Mouse (Mus musculus): ENCODE measurements around the gene Macf1.

The Macf1 gene

DNA sequence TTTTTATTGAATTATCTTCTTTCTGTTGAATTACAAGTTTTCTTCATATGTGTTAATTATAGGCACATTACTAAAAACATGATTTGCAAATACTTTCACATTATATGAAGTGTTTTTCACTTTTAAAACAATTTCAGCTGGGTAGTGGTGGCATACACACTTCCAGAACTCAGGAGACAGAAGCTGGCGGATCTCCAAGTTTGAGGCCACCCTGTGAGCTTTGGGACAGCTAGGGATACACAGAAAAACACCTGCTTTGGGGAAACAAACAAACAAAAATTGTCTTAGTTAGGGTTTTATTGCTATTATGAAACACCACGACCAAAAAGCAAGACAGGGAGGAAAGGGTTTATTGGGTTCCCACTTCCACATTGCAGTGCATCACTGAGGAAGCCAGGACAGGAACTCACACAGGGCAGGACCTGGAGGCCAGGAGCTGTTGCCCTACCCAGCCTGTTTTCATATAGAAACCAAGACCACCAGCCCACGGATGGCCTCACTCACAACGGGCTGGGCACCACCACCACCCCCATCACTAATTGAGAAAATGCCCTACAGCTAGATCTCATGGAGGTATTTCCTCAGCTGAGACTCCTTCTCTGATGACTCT is 93.0 kb downstream of the Macf1 start:
- no peak for DNase-seq

DNA sequence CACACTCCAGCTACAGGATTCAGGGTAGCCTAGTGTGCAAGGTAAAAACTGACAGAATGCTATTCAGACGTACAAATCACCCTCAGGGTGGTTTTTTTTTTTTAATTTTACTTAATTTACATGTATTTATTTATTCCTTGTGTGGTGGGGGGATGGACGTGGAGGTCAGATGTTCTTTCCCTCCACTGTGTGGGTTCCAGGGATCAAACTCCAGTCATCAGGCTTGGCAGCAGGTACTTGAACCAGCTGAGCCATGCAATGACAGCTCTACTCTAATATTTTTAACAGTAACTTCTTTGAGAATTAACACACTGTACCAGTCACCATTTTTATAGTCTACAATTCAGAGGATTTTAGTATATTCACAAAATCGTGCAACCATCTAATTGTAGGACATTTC is 94.7 kb downstream of the Macf1 start:
- no peak for DNase-seq

DNA sequence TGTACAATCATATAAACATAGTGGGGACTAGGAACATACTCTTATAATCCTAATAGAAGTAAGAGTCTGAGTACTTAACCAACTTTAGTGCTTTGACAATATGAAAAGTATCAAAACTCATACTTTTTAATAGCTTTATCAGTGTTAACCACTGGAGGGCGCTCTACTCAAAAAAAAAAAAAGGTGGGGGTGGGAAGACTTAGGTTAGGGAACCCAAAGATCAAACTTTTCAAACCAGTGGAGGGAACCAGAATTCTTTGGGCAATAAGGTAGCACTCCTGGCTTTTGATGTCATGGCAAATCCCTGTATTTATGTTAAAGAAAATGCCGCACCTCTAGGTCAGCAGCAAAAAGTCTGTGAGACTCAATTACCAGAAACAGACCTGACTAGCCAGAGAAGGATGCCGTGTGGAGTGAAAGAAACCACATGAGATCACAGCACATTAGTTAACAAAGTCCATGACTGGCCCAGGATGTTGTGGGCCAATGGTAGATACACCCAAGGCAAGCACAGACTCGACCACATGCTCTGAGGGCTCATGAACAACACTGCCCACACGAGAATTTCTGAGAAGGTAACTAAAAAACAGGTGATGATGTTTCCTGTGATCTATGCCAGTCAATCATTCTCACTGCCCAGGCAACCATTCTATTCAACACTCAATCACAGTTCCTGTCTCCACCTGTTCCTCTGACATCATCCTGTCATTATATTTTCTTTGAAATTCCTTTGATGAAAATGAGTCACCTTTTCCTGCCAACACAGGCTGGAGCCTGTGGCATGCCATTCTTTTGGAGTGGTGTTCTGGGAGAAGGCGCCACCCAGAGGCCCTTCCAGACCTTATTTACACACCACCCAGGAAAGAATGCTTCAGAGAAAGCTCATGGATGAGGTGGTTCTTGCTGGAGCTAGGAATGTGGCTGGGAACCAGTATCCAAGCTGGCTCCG is 95.5 kb downstream of the Macf1 start:
- no peak for DNase-seq

DNA sequence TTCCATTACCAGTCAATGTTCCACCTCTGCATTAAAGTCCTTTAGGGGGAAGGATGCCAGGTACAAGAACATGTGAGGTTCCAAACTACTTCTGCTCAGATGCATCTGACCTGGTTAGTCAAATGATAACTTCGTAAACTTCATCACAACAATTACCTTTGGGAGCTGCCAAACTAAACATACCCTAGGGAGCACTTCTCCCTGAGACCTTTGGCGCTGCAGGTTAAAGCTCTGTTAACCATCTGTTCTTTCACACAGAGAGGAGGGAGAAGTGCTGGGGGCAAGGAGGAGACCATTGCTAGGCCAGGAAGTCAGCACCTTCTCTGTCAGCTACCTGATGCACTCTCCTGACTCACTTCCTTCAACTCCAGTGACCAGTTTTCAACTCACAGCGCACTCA is 96.5 kb downstream of the Macf1 start:
- no peak for DNase-seq

DNA sequence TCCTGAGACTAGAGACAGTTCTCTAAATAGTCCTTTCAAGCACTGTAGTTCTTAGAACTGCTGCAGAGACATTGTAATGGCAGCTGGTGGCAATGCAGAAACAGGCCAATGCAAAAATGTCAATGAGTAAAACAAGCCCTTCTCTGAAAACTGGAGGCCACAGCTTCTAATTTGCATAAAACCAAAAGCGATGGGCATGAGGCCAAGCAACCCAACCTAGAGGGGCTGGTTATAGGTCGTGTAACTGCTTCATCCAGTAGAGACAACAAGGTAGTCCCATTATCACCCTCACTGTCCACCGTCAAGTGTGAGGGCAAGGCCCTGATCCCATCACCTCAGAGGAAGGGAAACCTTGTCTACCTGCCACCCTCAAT is 99.5 kb downstream of the Macf1 start:
- no peak for DNase-seq

DNA sequence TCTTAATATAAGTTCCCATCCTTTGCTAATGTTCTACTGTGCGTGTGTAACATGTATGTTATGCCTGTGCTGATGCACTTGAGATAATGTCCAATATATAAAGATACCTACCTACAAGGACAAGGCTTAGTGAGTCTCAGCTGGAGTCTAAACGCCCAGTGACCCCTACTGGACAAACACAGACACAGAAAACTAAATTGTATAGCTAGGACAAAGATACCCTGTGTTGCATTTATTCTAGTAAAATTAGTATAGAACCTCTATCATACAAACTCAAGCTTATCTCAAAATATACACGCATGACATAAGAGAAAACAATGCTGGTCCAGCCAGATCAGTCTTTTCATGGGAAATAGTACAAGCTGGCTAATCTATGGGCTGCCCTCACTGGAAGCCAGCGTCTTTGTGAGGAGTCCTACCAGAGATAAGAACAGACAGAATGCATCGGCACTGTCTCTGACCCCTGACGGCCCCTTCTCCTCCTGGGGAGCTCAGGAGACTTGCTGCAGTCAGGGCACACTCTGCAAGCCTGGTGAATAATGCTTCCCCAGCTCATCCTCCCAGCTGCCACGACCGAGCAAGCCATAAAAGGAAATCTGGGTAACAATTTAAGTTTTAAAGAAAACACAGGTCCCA is 100.0 kb downstream of the Macf1 start:
- DNase-seq = peak; percentile 54

DNA sequence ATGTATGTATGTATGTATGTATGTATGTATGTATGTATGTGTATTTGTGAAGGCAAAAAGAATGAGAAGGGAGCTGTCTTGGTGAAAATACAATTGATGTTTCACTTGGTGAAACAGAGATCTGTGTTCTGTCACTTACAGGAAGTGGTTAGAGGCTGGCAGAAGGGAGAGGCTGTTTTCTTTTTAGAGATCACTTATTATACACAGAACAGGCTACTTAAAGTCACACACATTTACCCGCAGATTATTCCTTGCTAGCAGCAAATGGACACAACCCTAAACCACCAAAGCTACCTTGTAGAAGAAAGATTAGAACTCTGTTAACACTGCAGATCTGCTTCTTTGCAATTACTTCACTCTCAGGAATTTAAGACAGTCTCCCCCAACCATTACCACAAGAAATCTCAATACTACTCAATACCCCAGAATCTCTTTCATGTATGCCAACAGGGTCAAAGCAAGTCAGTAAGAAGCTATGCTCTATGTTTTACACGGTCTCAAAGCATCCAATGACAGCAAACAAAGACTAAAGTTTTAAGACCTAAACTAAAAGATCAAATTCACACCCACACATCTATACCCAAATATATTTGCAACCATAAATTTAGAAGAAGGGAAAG is 106.6 kb downstream of the Macf1 start:
- DNase-seq = peak; percentile 29

DNA sequence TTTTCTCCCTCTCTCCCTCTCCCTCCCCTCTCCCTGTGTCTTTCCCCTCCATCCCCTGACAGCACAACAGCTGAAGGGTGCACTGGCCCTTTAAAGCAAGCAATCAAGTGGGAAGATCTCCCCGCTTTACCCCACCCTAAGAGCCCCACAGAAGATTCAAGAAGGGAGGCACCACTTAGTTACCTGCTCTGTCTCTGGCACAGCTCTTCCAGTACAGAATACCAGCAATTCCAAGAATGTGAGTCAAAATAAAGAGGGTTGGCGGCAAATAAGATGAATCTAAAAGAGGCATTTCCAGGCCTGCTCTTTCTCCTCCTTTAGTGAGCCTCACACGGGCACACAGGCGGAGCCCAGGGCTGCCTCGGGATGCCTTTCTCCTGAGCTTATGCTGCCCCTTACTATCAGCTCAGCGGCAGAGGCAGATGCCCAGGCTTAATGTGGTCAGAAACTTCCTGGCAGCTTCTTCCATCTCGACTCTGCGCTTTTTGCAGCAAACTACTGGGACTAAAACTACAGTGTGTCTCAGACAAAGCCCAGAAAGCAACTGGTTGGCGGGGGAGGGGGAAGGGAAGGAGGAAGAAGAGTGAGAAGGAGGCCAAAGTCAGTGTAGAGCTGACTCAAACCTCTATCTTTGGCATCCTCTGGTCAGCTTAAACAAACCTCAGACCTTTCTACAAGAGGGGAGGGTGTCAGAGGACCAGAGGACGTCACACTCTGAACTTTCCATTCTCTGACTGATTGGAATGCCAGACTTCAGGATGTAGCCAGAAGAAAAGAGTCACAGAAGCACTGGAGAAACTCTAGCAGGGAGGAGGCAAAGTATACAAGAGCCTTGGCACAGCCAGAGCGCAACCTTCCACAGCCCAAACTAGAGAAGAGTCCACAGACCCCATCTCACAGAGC is 111.5 kb downstream of the Macf1 start:
- DNase-seq = peak; percentile 74

DNA sequence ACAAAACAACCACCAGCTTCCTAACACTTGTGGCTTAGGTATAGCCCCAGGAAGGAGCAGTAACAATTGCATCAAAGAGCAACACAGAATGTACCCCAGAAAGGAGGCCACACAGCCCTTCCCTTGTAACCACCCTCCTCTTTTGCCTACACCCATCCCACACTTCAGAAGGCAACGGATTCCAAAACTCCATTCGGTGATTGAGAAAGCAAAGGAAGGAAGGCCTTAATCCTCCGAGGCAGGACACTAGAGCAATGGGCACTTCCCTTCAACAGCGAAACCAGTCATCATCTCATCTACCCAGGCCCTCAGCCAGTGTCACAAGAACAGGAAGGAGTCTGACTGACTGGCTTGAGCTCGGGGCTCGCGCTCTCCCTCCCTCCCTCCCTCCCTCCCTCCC is 112.3 kb downstream of the Macf1 start:
- peak; percentile 62 for DNase-seq

DNA sequence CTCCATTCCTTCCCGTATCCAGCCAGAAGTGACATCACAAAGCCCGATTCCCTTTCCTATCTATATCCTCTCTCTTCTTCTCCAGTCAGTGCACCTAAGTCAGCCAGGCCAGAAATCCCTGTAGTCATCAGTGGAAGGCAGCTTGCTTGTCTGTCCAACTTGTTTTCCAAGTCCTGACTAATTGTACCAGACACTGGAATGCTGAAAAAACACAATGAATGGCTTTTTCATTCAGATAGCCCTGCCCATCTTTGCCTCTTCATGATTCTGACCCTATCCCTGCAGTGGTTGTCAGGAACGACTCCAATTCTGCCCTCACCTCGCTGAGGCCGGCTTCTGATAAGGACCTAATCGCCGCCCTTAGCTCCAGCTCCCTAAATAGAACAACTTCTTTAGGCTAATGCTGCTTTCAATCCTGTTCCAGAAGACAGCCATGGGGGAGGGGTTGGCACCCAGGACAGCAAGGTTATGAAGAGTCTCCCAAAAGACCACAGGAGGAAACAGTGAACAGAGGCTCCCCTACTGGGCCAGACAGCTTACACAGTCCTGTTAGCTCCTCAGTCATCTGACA is 118.8 kb downstream of the Macf1 start:
- peak; percentile 7 for DNase-seq

DNA sequence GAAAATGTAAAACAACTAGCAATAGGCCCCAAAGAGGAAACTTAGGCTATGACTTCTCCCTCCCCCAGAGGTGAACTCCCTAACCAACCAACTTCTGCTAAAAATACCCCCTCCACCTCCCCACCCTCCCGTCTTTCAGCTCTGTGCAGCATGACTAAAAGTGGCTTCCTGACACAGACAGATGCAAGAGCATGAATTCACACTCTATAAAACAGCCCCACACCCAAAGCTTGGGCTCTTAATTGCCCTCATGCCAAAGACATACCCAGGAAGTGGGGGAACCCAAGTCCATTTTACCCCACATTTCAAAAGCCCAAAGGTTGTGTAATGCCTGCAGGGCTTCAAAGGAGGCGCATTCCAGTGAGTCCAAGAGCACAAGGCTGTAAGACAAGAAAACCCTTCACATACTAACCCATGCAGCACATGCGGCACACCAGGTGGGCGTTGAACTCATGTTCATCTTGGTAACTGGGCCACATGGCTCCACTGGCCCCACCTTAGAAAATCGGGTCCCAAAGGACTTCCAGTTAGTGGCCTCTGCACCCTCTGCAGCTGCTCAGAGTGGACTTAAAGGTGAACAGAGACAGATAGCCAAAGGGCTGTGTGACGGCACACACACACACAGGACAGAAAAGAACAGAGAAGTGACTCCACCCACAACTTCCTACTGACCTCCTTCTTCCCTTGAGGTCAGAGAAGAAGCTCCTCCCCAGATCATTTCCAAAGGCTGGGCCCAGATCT is 119.9 kb downstream of the Macf1 start:
- DNase-seq = peak; percentile 66

DNA sequence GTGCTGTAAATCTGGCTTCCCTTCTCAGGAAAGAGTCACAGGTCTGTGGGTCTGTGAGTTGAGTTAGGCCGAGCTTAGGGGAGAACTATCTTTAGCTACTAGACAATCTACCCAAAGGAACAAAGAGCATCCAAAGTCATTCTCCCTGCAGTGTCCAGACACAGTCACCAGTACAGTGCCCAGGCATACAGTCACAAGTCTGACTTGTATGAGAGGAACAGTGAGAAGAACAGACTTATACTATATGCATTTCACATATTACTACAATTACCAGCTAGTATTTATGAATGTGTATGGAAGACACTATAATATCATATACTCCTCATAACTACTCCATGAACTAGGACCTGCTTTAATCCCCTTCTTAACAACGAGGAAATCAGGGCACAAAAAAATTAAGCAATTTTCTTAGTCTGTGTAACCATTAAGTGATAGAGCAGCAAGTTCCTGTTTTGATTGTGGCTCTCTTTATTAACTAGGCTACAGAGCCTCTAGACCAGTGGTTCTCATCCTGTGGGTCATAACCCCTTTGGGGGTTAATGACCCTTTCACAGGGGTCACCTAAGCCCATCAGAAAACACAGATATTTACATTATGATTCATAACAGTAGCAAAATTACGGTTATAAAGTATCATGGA is 121.9 kb downstream of the Macf1 start:
- no peak for DNase-seq

DNA sequence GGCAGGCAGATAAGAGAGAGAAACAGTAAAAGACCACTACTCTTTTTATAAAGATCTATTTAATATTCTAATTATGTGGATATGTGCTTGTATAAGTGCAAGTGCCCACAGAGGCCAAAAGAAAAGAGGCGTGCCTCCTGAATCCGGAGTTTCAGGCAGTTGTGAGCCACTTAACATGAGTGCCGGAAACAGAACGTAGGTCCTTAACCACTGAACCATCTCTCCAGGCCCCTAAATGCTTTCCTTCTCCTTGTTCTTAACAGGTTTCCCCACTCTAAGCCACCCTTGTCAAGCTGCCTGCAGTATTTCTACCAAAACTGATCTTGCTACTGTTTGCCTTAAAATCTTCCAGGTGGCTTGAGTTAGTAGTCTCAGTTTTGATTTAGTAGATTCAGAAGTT is 123.3 kb downstream of the Macf1 start:
- DNase-seq = no peak

DNA sequence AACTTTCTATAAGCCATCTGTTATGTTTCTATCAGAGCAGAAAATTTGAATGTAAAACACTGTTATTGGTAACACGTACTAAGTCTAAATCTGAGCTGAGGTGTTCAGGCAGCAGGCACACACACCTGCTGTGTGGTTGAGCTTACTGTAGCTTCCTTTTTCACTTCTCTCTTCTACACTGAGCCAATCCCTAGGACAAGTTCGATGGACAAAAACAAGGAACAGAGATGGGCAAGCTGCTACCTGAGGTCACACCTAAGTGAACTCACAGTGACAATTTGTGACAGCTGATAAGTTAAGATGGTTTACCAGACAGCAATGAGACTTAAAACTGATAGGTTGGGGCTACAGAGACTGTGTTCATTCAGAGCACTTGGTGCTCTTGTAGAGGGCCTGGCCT is 125.7 kb downstream of the Macf1 start:
- no peak for DNase-seq

DNA sequence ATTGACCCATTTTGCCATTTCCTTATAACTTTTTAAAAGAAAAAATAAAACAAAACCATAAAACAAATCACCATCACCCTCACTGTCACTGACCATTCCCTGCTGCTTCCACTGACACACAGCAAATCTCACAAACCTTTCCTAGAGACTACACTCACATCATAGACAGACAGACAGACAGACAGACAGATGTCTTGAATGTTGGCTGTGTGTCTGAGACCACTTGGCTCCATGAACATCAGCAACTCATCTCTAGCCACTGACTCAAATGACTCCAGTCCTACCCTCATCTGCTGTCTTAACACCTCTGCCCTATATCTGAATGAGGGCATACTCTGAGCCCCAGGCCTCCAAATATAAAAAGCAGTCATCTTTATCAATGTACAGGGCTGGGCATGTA is 128.9 kb downstream of the Macf1 start:
- DNase-seq = no peak

DNA sequence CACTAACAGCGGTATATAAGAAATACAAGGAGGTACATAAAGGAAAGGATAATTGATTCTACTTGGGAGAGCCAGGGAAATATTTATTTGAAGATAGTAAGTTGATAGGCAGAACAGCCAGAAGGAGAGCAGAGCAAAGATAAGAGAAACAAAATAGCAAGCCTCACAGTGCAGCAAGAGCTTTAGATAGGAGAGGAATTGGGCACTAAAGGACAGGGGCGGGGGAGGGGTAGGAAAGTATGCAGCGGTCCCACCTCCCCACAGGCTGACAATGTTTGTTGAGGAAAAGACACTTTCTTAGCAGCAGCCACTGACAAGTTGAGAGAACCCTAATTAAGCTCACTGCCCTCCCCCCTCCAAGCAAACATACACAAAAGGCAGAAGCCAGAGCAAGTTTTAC is 131.5 kb downstream of the Macf1 start:
- no peak for DNase-seq

DNA sequence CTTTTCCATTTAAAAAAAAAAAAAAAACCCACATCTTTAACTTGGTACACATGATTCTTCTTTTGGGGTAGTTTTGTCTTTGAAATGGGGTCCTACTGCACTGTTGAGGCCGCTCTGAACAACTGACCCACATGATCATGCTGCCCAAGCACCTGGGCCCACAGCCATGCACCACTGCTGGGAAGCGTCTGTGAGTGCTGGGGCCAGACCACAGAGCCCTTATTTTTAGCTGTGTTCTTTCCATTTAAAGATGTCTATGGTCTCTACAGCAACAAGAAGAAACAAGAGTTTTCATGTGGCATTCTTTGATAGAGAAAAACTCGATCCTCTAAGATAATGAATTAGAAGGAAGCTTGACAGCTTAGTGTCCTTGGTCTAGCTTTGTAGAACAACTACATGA is 135.8 kb downstream of the Macf1 start:
- DNase-seq = no peak

DNA sequence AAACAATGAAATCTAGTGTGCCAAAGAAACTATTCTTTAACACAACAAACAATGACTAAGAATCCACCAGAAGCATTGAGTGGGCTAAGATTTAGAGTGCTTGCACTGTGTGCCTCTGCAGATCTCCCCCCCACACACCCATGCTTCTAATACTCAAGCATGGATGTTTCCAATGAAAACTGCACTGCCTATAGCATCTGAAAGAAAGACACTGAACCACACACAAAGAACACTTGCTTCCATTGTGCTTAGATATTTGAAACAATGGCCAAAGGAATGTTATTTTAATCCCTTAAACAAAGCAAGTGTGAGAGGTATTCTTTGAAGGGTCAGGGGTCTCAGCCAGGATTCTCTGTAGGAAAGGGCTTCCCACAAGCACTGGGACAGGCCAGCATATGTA is 140.5 kb downstream of the Macf1 start:
- DNase-seq = no peak

DNA sequence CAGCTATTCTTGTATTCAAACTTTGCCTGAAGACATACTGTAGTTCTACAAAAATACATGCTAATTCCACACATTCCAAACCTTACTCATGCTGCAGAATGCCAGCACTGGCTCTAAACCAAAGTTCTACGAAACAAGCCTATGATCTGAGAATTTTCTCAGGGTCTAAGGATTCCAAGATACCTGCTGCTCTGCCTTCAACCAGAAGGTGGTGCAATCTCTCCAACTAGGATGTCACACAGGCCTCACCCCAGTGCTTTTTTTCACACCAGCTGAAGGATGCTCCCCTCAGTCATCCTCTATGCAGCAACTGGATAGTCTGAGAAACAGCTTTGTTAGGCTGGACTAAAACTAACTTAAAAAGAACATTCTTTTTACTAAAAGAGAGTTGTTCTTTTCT is 148.9 kb downstream of the Macf1 start:
- peak; percentile 72 for DNase-seq

DNA sequence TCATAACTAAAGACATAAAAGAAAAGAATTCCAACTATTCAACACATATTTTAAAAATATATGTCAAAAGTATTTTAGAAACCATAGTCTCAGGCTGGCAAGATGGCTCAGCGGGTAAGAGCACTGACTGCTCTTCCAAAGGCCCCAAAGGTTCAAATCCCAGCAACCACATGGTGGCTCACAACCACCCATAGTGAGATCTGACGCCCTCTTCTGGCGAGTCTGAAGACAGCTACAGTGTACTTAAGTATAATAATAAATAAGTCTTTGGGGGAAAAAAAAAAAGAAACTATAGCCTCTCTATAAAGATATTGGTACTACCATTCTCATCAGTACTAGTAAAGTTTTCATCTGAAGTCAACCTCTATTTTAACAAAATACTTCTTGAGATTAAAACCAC is 152.2 kb downstream of the Macf1 start:
- DNase-seq = no peak

DNA sequence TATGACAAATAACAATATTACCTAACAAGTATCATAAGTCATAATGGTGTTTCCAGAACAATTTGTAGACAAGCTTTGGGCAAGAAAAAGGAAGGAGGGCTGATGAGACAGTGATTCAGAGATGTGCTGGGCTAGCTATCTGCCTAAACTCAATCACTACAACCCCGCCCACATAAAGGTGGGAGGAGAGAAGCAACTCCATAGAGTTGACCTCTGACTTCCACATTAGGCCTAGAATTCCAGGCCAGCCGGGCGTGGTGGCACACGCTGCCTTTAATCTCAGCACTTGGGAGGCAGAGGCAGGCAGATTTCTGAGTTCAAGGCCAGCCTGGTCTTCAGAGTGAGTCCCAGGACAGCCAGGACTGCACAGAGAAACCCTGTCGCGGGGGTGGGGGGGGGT is 153.2 kb downstream of the Macf1 start:
- DNase-seq = no peak

Data from thymus, postnatal 25 days (tissue).